Mouse (Mus musculus) limb, embryonic 13.5 days (tissue): ENCODE measurements at regions not wholly inside any gene's neighbourhood (a gene's known extent, or its start where the extent isn't known, plus 50 kb on each side); places are given as distances from the start of the nearest gene placed in this dataset.

Experiments used
- ATAC-seq: fragments of 200-750 bp; cut with Nextera tagmentation; 2 replicates; pipeline ENCODE4 v1.8.0; 2017; ENCODE audit warnings: low read depth, moderate number of reproducible peaks, moderate TSS enrichment; ENCODE audit not compliant: low FRiP score
- H3K27ac ChIP-seq: fragments of 300-500 bp; sonication (generic); 2 replicates; pipeline ENCODE4 v1.5.1; 2015; ENCODE audit warnings: inconsistent platforms, mild to moderate bottlenecking, moderate library complexity
- H3K27me3 ChIP-seq: fragments of 300-500 bp; sonication (generic); 2 replicates; pipeline ENCODE4 v1.6.1; 2015; ENCODE audit warnings: mild to moderate bottlenecking, inconsistent platforms
- H3K36me3 ChIP-seq: fragments of 300-500 bp; sonication (generic); 2 replicates; pipeline ENCODE4 v1.6.1; 2015; ENCODE audit warnings: inconsistent platforms, mild to moderate bottlenecking, moderate library complexity
- H3K4me1 ChIP-seq: fragments of 300-500 bp; sonication (generic); 2 replicates; pipeline ENCODE4 v1.6.1; 2015; ENCODE audit warnings: inconsistent platforms
- H3K4me2 ChIP-seq: fragments of 300-500 bp; sonication (generic); replicated peaks from 2 replicates; pipeline ENCODE4 v1.6.1; 2015; ENCODE audit warnings: inconsistent platforms, mild to moderate bottlenecking, moderate library complexity
- H3K4me3 ChIP-seq: fragments of 300-500 bp; sonication (generic); 2 replicates; pipeline ENCODE4 v1.5.1; 2015; ENCODE audit warnings: moderate library complexity, mild to moderate bottlenecking, inconsistent platforms
- H3K9ac ChIP-seq: fragments of 300-500 bp; sonication (generic); 2 replicates; pipeline ENCODE4 v1.6.1; 2015; ENCODE audit warnings: mild to moderate bottlenecking, inconsistent platforms
- H3K9me3 ChIP-seq: fragments of 300-500 bp; sonication (generic); 2 replicates; pipeline ENCODE4 v1.6.1; 2016; ENCODE audit warnings: inconsistent platforms
- WGBS: fragments of 180-500 bp; shearing (Covaris S2); methylation state at CpG from one replicate; pipeline ENCODE4 v1.1.7; 2015; 5-methylcytosine and 5-hydroxymethylcytosine counted together

GRCm38 (mm10) chr3:104288970-104289680, 69.0 kb upstream of the Magi3 start:
- ATAC-seq = no peak
- no peak overlapping the region for H3K4me3 ChIP-seq
- no peak overlapping the region for H3K4me2 ChIP-seq
- WGBS = 84% methylated on average over 5 of the region's 5 CpGs
- H3K36me3 ChIP-seq = no peaks in the 10 kb centered on the region
- H3K27me3 ChIP-seq = no peaks in the 10 kb centered on the region
- no peak overlapping the region for H3K27ac ChIP-seq
- no peak overlapping the region for H3K9ac ChIP-seq
- no peaks in the 10 kb centered on the region for H3K9me3 ChIP-seq
- H3K4me1 ChIP-seq = peaks cover 6% of the 10 kb centered on the region; the same call in 1 of the 2 replicates

DNA sequence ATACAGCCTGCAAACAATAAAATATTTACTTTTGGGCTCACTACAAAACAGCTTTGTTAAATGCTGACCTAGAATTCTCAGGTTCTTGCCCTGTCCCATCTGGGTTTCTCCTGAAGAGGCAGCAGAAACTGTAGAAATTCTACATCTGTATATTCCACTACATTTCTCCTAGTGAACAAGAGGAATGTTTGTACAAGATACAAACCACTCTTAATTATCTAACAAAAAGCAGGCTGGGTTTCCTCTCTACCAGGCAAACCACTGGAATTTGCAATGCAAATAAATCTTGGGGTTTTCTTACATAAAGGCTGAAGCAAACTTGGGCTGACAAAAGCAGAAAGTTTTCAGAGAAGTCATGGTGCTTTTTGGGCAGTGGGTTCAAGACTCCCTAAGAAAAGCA, 67.7 kb upstream of the Magi3 start:
- Histone ChIP-seq H3K4me1 (0 out of 2 replicates have a peak, but pooled peaks cover under 1% of the 10 kb centered on the region), H3K4me3 (no peak overlapping the region), H3K9ac (no peak overlapping the region), H3K27ac (no peak overlapping the region), H3K4me2 (no peak overlapping the region), H3K9me3 (no peaks in the 10 kb centered on the region), H3K27me3 (no peaks in the 10 kb centered on the region), H3K36me3 (no peaks in the 10 kb centered on the region)
- ATAC-seq = no peak

GRCm38 (mm10) chr3:104284961-104285360, 64.8 kb upstream of the Magi3 start:
- no peak overlapping the region for H3K4me2 ChIP-seq
- H3K9me3 ChIP-seq = no peaks in the 10 kb centered on the region
- no peak overlapping the region for H3K9ac ChIP-seq
- H3K27ac ChIP-seq = no peak overlapping the region
- no peaks in the 10 kb centered on the region for H3K36me3 ChIP-seq
- 84% methylated on average over 2 of the region's 2 CpGs for WGBS
- no peaks in the 10 kb centered on the region for H3K27me3 ChIP-seq
- H3K4me1 ChIP-seq = no peaks in the 10 kb centered on the region
- ATAC-seq = no peak
- H3K4me3 ChIP-seq = no peak overlapping the region

GRCm38 (mm10) chr3:104283855-104284254, 63.7 kb upstream of the Magi3 start:
- Histone ChIP-seq H3K4me2 (no peak overlapping the region), H3K9me3 (no peaks in the 10 kb centered on the region), H3K27me3 (no peaks in the 10 kb centered on the region), H3K36me3 (no peaks in the 10 kb centered on the region), H3K4me1 (no peaks in the 10 kb centered on the region), H3K9ac (no peak overlapping the region), H3K4me3 (no peak overlapping the region), H3K27ac (no peak overlapping the region)
- no peak for ATAC-seq
- 68% methylated on average over 5 of the region's 5 CpGs for WGBS

- 33% methylated on average over 6 of the region's 6 CpGs for WGBS
- Histone ChIP-seq H3K4me2 (no peak overlapping the region), H3K9me3 (no peaks in the 10 kb centered on the region), H3K9ac (no peak overlapping the region), H3K4me3 (no peak overlapping the region), H3K4me1 (no peaks in the 10 kb centered on the region), H3K36me3 (no peaks in the 10 kb centered on the region), H3K27ac (no peak overlapping the region), H3K27me3 (no peaks in the 10 kb centered on the region)
- ATAC-seq = no peak
Measured at GRCm38 (mm10) chr3:104279505-104279904, 59.3 kb upstream of the Magi3 start.

GRCm38 (mm10) chr3:104274718-104275302, 54.6 kb upstream of the Magi3 start:
- Histone ChIP-seq H3K27ac (no peak overlapping the region), H3K36me3 (no peaks in the 10 kb centered on the region), H3K4me2 (no peak overlapping the region), H3K9me3 (no peaks in the 10 kb centered on the region), H3K4me1 (no peaks in the 10 kb centered on the region), H3K9ac (no peak overlapping the region), H3K27me3 (no peaks in the 10 kb centered on the region), H3K4me3 (no peak overlapping the region)
- ATAC-seq = no peak
- 62% methylated on average over 1 of the region's 1 CpGs for WGBS

DNA sequence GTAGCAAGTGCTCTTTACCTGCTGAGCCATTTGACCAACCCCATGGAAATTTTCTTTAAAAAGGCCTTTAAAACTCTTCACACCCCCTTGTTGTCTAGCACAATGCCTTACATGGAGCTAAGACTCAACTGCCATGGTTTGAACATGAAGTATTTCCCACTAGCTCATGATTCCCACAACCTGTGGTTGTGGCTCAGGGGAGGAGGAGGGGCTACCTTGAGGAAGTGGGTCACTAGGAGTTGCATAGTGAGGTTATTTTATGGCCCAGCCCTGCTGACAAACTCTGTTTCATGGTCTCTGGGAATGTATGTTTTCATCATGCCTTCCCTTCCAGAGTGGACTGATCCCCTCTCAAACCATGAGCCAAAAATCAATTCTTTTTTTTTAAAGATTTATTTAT, 53.9 kb upstream of the Magi3 start:
- Histone ChIP-seq H3K36me3 (no peaks in the 10 kb centered on the region), H3K9ac (no peak overlapping the region), H3K4me3 (no peak overlapping the region), H3K27me3 (no peaks in the 10 kb centered on the region), H3K4me1 (no peaks in the 10 kb centered on the region), H3K27ac (no peak overlapping the region), H3K4me2 (no peak overlapping the region), H3K9me3 (no peaks in the 10 kb centered on the region)
- no peak for ATAC-seq
